Mouse (Mus musculus): ENCODE measurements around the gene Ccdc71. TPM values are rescaled to one million over a fixed set of nuclear protein-coding genes. Genes with fewer than 3 reads are reported as not detected.

Ccdc71 gene
- total RNA-seq, 2 experiments from 2014 or later = 13.2 to 19.6 TPM

DNA sequence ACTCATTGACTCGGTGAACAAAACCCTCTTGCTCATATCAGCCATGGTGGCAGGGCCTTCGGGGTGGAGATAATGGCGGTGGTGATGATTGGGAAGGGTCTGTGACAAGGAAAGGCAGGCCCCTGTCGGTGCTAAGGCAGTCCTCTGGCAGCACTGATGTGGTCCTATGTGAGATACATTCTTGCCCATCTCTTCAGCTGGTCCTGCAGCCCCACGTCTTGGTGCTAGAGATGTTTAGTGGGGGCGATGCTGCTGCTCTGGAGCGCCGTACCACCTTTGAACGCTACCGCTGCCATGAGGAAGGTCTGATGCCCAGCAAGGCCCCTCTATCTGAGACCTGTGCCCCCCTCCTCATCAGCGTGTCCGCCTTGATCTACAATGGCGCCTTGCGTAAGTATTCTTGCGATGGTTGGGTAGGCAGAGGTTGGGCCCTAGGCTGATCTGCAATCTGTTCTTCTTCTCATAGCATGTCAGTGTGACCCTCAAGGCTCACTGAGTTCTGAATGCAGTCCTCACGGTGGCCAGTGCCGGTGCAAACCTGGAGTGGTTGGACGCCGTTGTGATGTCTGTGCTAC is 25.1 kb downstream of the Ccdc71 start:
- ATAC-seq (replicated peaks; ENCODE audit: low FRiP score, low TSS enrichment, poor library complexity, severe bottlenecking) = no peak

DNA sequence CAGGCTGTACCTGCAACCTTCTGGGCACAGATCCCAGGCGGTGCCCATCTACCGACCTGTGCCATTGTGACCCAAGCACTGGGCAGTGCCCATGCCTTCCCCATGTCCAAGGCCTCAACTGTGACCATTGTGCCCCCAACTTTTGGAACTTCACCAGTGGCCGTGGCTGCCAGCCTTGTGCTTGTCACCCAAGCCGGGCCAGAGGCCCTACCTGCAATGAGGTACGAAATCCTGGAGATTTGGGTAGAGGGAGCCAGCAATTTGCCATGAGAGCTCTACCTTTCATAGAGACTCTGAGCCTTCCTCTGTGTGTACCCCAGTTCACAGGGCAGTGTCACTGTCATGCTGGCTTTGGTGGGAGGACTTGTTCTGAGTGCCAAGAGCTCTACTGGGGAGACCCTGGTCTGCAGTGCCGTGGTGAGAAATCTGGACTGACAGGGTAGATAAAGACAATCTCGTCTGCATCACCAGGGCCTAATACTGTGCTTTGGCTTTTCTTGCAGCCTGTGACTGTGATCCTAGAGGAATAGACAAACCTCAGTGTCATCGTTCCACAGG is 26.7 kb downstream of the Ccdc71 start:
- no peak for ATAC-seq (replicated peaks; ENCODE audit: low FRiP score, low TSS enrichment, poor library complexity, severe bottlenecking)

DNA sequence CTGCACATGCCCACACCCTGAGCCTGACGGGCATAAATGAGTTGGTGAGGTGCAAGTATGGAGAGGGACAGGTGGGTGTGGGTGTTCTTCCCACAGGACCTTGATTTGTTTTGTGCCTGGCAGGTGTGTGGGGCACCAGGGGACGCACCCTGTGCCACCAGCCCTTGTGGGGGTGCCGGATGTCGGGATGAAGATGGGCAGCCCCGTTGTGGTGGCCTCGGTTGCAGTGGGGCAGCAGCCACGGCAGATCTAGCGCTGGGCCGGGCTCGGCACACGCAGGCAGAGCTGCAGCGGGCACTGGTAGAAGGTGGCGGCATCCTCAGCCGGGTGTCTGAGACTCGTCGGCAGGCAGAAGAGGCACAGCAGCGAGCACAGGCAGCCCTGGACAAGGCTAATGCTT is 28.1 kb downstream of the Ccdc71 start:
- no peak for ATAC-seq (replicated peaks; ENCODE audit: low FRiP score, low TSS enrichment, poor library complexity, severe bottlenecking)

DNA sequence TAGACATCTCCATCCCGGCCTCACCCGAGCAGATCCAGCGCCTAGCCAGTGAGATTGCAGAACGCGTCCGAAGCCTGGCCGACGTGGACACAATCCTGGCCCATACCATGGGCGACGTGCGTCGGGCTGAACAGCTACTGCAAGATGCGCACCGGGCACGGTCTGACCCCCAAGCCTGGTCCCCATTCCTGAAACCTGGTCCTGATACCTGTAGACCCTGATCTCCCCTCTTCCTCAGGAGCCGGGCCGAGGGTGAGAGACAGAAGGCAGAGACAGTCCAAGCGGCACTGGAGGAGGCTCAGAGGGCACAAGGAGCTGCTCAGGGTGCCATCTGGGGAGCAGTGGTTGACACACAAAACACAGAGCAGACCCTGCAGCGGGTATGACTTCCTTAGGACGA is 28.9 kb downstream of the Ccdc71 start:
- ATAC-seq (replicated peaks; ENCODE audit: low FRiP score, low TSS enrichment, poor library complexity, severe bottlenecking) = no peak

DNA sequence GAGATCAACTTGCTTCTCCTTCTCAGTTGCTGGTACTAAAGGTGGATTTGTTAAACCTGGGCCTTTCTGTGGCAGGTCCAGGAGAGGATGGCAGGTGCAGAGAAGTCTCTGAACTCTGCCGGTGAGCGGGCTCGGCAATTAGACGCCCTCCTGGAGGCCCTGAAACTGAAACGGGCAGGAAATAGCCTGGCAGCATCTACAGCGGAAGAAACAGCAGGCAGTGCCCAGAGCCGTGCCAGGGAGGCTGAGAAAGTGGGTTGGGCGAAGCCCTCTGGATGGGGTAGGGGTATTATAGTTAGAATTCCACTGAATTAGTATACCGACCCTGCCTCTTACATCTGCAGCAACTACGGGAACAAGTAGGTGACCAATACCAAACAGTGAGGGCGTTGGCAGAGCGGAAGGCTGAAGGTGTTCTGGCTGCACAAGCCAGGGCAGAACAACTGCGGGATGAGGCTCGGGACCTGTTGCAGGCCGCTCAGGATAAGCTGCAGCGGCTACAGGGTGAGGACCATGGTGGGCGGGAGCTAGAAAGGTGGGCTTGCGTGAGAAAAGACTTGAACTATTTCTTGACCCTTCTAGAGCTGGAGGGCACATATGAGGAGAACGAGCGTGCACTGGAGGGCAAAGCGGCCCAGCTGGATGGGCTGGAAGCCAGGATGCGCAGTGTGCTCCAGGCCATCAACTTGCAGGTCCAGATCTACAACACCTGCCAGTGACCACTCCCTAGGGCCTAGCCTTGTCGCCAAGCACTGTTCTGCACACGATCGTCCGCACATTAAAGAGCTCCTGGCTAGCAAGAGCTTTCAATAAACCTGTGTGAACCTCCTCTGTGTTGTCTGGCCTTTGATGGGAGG is 29.6 kb downstream of the Ccdc71 start:
- ATAC-seq (replicated peaks; ENCODE audit: low FRiP score, low TSS enrichment, poor library complexity, severe bottlenecking) = no peak

DNA sequence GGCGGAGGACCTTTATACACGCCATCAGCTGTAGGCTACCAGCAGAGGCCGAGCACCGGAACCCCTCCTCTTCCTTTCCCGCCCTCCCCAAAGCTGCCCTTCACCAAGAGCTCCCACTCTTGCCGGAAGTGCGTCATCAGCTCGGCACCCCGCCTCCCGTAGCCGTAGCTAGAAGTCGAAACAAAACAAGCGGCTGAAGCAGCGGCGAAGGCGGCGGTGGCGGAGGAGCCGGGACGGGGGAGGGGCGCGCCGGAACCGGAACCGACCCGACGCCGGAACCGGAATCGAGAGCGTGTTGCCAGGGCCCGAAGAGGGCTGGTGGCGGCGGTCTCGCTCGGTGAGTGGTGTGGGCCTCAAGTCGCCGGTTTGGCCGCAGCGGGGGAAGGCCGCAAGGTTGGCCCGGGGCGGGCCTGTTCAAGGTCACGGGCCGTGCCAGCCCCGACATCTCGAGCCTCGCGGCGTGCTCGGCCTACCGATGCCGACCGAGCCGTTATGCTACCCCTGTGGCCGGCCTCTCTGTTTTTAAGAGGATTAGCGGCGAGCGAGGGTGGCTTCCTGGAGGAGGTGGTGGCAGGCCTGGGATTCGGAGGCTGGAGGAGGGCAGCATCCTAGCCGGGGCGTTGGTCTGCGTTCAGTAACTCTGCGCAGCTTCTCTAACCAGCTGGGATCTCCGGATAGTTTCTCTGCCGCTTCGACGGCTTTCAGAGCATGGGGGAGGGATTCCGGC is 30.4 kb downstream of the Ccdc71 start, which contains the start of gene Usp19:
Gene Usp19 (plus strand): TSS at position 44 of the 727 bp plus-strand sequence.
- peak; percentile 85 for ATAC-seq (replicated peaks; ENCODE audit: low FRiP score, low TSS enrichment, poor library complexity, severe bottlenecking)

DNA sequence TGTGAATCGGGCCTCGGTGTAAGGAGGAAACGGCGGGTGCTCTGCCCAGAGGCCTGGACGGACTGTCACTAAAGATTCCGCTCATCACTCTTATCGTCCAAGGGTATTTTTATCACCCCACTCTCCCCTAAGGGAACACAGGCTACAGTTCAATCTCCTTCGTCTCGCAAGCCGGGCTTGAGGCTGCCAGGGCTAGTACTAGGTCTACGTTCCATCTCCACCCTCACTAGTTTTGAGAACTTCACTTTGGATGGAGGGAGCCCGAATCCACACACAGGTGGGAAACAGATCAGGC is 30.9 kb downstream of the Ccdc71 start:
- ATAC-seq (replicated peaks; ENCODE audit: low FRiP score, low TSS enrichment, poor library complexity, severe bottlenecking) = no peak; the same call in 1 of the 2 replicates

DNA sequence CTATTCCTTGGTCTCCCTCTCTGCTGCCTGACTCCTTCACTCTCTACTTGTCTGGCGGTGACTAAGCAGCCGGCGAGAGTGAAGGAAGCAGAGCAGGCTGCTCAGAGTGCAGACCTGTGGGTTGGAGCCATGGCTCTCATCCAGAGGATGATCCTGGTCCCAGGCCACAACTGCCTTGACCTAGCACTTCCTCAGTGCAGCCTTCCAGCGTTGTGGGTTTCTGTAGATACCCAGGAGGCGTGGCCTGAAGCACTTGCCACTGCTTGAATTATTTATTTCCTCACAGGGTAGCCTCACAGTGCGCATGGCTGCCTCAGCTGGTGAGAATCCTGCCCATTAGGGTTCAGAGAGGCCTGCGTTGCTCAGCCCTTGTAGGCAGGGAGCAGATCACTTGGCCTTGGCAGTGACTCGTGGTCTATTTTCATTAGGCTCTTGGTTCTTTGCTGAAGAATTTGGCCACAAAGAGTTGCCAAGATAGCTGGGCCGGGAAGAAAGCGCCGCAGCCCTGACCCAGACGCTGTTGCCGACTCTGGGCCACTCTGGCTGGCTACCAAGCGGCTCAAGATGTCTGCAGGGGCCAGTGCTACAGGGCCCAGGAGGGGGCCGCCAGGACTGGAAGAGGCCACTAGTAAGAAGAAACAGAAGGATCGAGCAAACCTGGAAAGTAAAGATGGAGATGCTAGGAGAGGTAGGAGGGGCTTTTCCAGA is 31.9 kb downstream of the Ccdc71 start:
- peak; percentile 37 for ATAC-seq (replicated peaks; ENCODE audit: low FRiP score, low TSS enrichment, poor library complexity, severe bottlenecking)

DNA sequence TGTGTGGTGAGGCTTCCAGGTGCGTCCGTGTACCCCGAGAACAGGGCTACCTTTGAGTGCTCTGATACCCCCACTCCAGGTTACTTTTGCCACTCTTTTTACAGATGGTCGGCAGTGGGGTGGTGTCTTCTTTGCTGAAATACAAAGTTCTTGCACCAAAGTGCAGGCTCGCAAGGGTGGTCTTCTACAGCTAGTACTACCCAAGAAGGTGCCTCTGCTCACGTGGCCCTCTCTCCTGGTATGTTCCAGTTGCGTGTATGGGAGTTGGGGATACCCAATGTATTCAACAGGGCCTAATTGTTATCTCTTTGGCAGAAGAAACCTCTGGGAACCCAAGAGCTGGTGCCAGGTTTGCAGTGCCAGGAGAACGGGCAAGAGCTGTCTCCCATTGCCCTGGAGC is 32.9 kb downstream of the Ccdc71 start:
- ATAC-seq (replicated peaks; ENCODE audit: low FRiP score, low TSS enrichment, poor library complexity, severe bottlenecking) = no peak

DNA sequence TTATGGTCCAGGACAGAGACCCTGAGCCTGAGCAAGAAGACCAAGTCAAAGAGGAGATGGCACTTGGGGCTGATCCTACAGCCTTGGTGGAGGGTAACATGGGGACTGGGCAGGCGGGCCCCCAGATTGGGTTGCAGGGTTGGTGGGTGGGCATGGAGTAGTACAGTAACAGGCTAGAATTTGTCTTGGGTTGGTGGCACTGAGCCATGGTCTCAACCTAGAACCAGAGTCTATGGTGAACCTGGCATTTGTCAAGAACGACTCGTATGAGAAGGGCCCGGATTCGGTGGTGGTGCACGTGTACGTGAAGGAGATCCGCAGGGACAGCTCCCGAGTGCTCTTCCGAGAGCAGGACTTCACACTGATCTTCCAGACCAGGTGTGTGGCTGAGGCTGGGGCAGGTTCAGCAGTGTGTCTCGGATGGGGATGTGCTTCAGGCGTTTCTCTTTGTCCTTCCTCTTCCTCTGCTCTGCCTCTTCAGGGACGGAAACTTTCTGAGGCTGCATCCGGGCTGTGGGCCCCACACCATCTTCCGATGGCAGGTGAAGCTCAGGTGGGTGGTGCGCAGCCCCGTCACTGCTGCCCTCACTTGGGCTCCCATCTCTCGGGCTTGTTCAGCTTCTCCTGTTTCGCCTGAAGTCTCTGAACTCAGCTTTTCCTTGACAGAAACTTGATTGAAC is 34.0 kb downstream of the Ccdc71 start:
- ATAC-seq (replicated peaks; ENCODE audit: low FRiP score, low TSS enrichment, poor library complexity, severe bottlenecking) = no peak

DNA sequence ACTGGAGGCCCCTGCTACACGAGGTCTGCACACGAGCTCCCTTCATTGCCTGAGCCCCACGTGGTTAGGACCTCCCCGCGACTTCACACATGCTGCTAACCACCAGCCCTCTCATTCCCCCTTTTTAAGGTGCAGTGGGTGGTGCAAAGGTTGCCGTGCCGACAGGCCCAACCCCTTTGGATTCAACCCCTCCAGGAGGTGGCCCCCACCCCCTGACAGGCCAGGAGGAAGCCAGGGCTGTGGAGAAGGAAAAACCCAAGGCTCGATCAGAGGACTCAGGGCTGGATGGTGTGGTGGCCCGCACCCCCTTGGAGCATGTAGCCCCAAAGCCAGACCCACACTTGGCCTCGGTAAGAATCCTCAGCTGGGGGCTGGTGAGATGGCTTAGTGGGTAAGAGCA is 34.6 kb downstream of the Ccdc71 start:
- ATAC-seq (replicated peaks; ENCODE audit: low FRiP score, low TSS enrichment, poor library complexity, severe bottlenecking) = no peak

- ATAC-seq (replicated peaks; ENCODE audit: low FRiP score, low TSS enrichment, poor library complexity, severe bottlenecking) = no peak
Observed at GRCm38 (mm10) chr9:108499231-108499630, 38.9 kb downstream of the Ccdc71 start.

DNA sequence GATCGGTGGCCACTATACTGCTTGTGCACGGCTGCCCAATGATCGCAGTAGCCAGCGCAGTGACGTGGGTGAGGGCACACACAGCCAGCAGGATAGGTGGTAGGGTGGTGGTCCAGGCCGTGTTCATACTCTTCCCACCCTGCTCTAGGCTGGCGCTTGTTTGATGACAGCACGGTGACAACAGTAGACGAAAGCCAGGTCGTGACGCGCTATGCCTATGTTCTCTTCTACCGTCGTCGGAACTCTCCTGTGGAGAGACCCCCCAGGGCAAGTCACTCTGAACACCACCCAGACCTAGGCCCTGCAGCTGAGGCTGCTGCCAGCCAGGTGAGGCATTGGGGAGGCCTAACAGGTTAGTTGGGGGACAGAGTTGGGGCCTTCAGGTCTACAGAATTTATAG is 39.6 kb downstream of the Ccdc71 start:
- no peak for ATAC-seq (replicated peaks; ENCODE audit: low FRiP score, low TSS enrichment, poor library complexity, severe bottlenecking)

GRCm38 (mm10) chr9:108506901-108507300 is 46.6 kb downstream of the Ccdc71 start:
- ATAC-seq (replicated peaks; ENCODE audit: low FRiP score, low TSS enrichment, poor library complexity, severe bottlenecking) = no peak

GRCm38 (mm10) chr9:108507619-108508434 is 47.5 kb downstream of the Ccdc71 start, which contains the start of gene Qars:
Gene Qars (plus strand): TSS chr9:108507706.
- peak; percentile 97 for ATAC-seq (replicated peaks; ENCODE audit: low FRiP score, low TSS enrichment, poor library complexity, severe bottlenecking)

DNA sequence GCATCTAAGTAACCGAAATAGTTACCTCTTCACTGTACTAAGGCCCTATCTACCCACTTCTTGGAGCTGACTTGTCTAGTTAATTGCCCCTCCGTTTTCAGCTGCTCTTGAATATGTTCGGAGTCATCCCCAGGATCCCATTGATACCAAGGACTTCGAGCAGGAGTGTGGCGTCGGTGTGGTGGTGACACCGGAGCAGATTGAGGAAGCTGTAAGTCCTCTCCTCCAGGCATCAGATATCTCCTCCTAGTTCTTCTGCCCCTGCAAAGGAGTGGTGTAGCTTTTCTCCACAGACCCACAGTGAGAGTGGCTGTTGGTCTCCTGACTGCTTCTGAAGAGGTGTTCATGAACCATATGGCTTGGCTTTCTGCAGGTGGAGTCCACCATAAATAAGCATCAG is 48.4 kb downstream of the Ccdc71 start:
- no peak for ATAC-seq (replicated peaks; ENCODE audit: low FRiP score, low TSS enrichment, poor library complexity, severe bottlenecking)

Data from megakaryocyte-erythroid progenitor cell, adult 5-6 weeks (primary cell).